Mouse (Mus musculus): ENCODE data around the gene Psors1c2.

Gene Psors1c2

GRCm38 (mm10) chr17:35517526-35517925 is 15.5 kb upstream of the Psors1c2 start:
- no peak for DNase-seq (ENCODE audit: low spot score in 2 of 2)

- DNase-seq (ENCODE audit: low spot score in 2 of 2), result no peak
Measured at GRCm38 (mm10) chr17:35524354-35524753, 8.6 kb upstream of the Psors1c2 start.

- DNase-seq (ENCODE audit: low spot score in 2 of 2), result no peak
Measured at GRCm38 (mm10) chr17:35526644-35527043, 6.4 kb upstream of the Psors1c2 start.

GRCm38 (mm10) chr17:35532360-35532759 is 641 bp upstream of the Psors1c2 start:
- DNase-seq (ENCODE audit: low spot score in 2 of 2), result no peak

GRCm38 (mm10) chr17:35534343-35534742 is 1.3 kb downstream of the Psors1c2 start:
- DNase-seq (ENCODE audit: low spot score in 2 of 2), result peak; percentile 62 to 76

- DNase-seq (ENCODE audit: low spot score in 2 of 2), result no peak
Measured at GRCm38 (mm10) chr17:35537421-35537820, 4.4 kb downstream of the Psors1c2 start.

GRCm38 (mm10) chr17:35538476-35538875 is 5.5 kb downstream of the Psors1c2 start:
- DNase-seq (ENCODE audit: low spot score in 2 of 2), result no peak

- DNase-seq (ENCODE audit: low spot score in 2 of 2), result no peak
Measured at GRCm38 (mm10) chr17:35539540-35539939, 6.5 kb downstream of the Psors1c2 start.

GRCm38 (mm10) chr17:35542761-35543411 is 9.9 kb downstream of the Psors1c2 start:
- DNase-seq (ENCODE audit: low spot score in 2 of 2), result no peak

GRCm38 (mm10) chr17:35543412-35543861 is 10.4 kb downstream of the Psors1c2 start:
- DNase-seq (ENCODE audit: low spot score in 2 of 2), result no peak

GRCm38 (mm10) chr17:35544001-35544400 is 11.0 kb downstream of the Psors1c2 start:
- no peak for DNase-seq (ENCODE audit: low spot score in 2 of 2)

- peak; percentile 32 to 40 for DNase-seq (ENCODE audit: low spot score in 2 of 2)
Measured at GRCm38 (mm10) chr17:35544680-35545079, 11.7 kb downstream of the Psors1c2 start.

GRCm38 (mm10) chr17:35547465-35547864 is 14.5 kb downstream of the Psors1c2 start:
- DNase-seq (ENCODE audit: low spot score in 2 of 2), result no peak

- DNase-seq (ENCODE audit: low spot score in 2 of 2), result no peak
Measured at GRCm38 (mm10) chr17:35548636-35549035, 15.6 kb downstream of the Psors1c2 start.

- peak; percentile 61 to 84 for DNase-seq (ENCODE audit: low spot score in 2 of 2)
Measured at GRCm38 (mm10) chr17:35549437-35550142, 16.6 kb downstream of the Psors1c2 start.

- no peak for DNase-seq (ENCODE audit: low spot score in 2 of 2)
Measured at GRCm38 (mm10) chr17:35550143-35550494, 17.1 kb downstream of the Psors1c2 start.

- DNase-seq (ENCODE audit: low spot score in 2 of 2), result no peak
Measured at GRCm38 (mm10) chr17:35550871-35551270, 17.9 kb downstream of the Psors1c2 start.

- no peak for DNase-seq (ENCODE audit: low spot score in 2 of 2)
Measured at GRCm38 (mm10) chr17:35551881-35552414, 18.9 kb downstream of the Psors1c2 start, which contains the start of gene Cdsn. TSS of gene Cdsn (plus strand) at chr17:35552128.

GRCm38 (mm10) chr17:35554321-35554720 is 21.3 kb downstream of the Psors1c2 start:
- DNase-seq (ENCODE audit: low spot score in 2 of 2), result no peak

- DNase-seq (ENCODE audit: low spot score in 2 of 2), result no peak
Measured at GRCm38 (mm10) chr17:35554761-35555397, 21.9 kb downstream of the Psors1c2 start.

GRCm38 (mm10) chr17:35556186-35556765 is 23.3 kb downstream of the Psors1c2 start:
- DNase-seq (ENCODE audit: low spot score in 2 of 2), result no peak

GRCm38 (mm10) chr17:35556812-35557211 is 23.8 kb downstream of the Psors1c2 start:
- DNase-seq (ENCODE audit: low spot score in 2 of 2), result peak; percentile 26 to 55

Measured in urinary bladder, postnatal 36 days (tissue).